Mouse (Mus musculus) liver, embryonic 14.5 days (tissue): ENCODE measurements at regions not wholly inside any gene's neighbourhood (a gene's known extent, or its start where the extent isn't known, plus 50 kb on each side); places are given as distances from the start of the nearest gene placed in this dataset.

Experiments
- CTCF ChIP-seq: IDR thresholded peaks from 2 replicates; pipeline ENCODE4 v1.5.1; 2016; ENCODE audit warnings: antibody characterized with exemption, low read depth, control low read depth
- EP300 ChIP-seq: IDR thresholded peaks from 2 replicates; pipeline ENCODE4 v1.6.1; 2016; ENCODE audit warnings: antibody characterized with exemption, low read depth

- TF ChIP-seq CTCF (no peak), EP300 (no peak)
Observed at GRCm38 (mm10) chr19:14670078-14670820, 72.4 kb upstream of the Tle4 start.
